Mouse (Mus musculus) ES-E14 (cell line): Measurements from ENCODE around the gene Slc29a3. TPM values are rescaled to one million over a fixed set of nuclear protein-coding genes. Genes with fewer than 3 reads are reported as not detected.

Experiments
- DNase-seq: peaks from one replicate; pipeline ENCODE4 v3.0.0-alpha.2; 2013; ENCODE audit warnings: low read depth, low spot score
- H3K27ac ChIP-seq: 2 replicates; pipeline ENCODE4 v1.5.1; 2012; ENCODE audit warnings: low read depth, mild to moderate bottlenecking, low read length, moderate library complexity, mixed read lengths; ENCODE audit not compliant: poor library complexity, insufficient read depth, severe bottlenecking
- H3K36me3 ChIP-seq: 2 replicates; pipeline ENCODE4 v1.6.1; 2012; ENCODE audit warnings: mild to moderate bottlenecking, low read length, moderate library complexity, mixed read lengths; ENCODE audit not compliant: control insufficient read depth, poor library complexity, insufficient read depth, severe bottlenecking
- H3K4me1 ChIP-seq, 2 experiments: fragments of 150-350 bp in 1 of 2; sonication (generic) in 1 of 2; 2 replicates each; pipeline ENCODE4 v1.6.1; 2012; ENCODE audit warnings: low read length in 2 of 2, mild to moderate bottlenecking in 1 of 2, mixed read lengths in 1 of 2; ENCODE audit not compliant: control insufficient read depth in 2 of 2, insufficient read depth in 2 of 2, poor library complexity in 1 of 2
- H3K4me3 ChIP-seq, 2 experiments: fragments of 150-350 bp in 1 of 2; sonication (generic) in 1 of 2; 2 replicates each; pipeline ENCODE4 v1.5.1; 2012; ENCODE audit warnings: low read length in 2 of 2, low read depth in 1 of 2, mild to moderate bottlenecking in 1 of 2, mixed read lengths in 1 of 2; ENCODE audit not compliant: insufficient read depth in 1 of 2, poor library complexity in 1 of 2, severe bottlenecking in 1 of 2
- H3K9ac ChIP-seq: 2 replicates; pipeline ENCODE4 v1.6.1; 2012; ENCODE audit warnings: low read depth, mild to moderate bottlenecking, low read length, mixed read lengths; ENCODE audit not compliant: poor library complexity, insufficient read depth, severe bottlenecking
- H3K9me3 ChIP-seq: fragments of 150-350 bp; sonication (generic); 2 replicates; pipeline ENCODE4 v1.6.1; 2012; ENCODE audit warnings: low read depth, mild to moderate bottlenecking, low read length; ENCODE audit not compliant: control insufficient read depth, insufficient read depth
- CHD2 ChIP-seq: IDR thresholded peaks from 2 replicates; pipeline ENCODE4 v1.6.1; 2014; ENCODE audit warnings: mild to moderate bottlenecking, low read depth, low read length, inconsistent platforms
- HCFC1 ChIP-seq: IDR thresholded peaks from 2 replicates; pipeline ENCODE4 v1.6.1; 2012; ENCODE audit warnings: low read length, inconsistent platforms, borderline replicate concordance; ENCODE audit not compliant: insufficient read depth
- MAFK ChIP-seq: IDR thresholded peaks from 2 replicates; pipeline ENCODE4 v1.6.1; 2014; ENCODE audit warnings: mild to moderate bottlenecking, low read depth, low read length, inconsistent platforms; ENCODE audit not compliant: insufficient read depth
- ZC3H11A ChIP-seq: IDR thresholded peaks from 2 replicates; pipeline ENCODE4 v1.6.1; 2012; ENCODE audit warnings: low read depth, mild to moderate bottlenecking, inconsistent platforms, low read length, borderline replicate concordance
- ZNF384 ChIP-seq: IDR thresholded peaks from 2 replicates; pipeline ENCODE4 v1.6.1; 2012; ENCODE audit warnings: low read depth, low read length, inconsistent platforms
- in situ Hi-C, 2 experiments: fragments of 600-800 bp; cut with MboI; formaldehyde crosslinking; loops; one replicate each; pipeline ENCODE4 v1.15.1; 2025; ENCODE audit warnings: low sequenced_read_pairs in 2 of 2, inconsistent platforms in 1 of 2; ENCODE audit not compliant: unreplicated experiment in 2 of 2
- total RNA-seq: library from RNA; depleted of rRNA; stranded (reverse); fragments of 300-350 nt; gene quantifications from 2 replicates; pipeline ENCODE4 v1.2.3, GENCODE M21; 2012

Slc29a3 gene
- total RNA-seq, 1 experiment, result 11.9 TPM

- DNase-seq, result no peak
- H3K9ac ChIP-seq, result no peak overlapping the region
- H3K4me3 ChIP-seq, result no peak overlapping the region
- H3K9me3 ChIP-seq, result no peaks in the 10 kb centered on the region
- H3K27ac ChIP-seq, result no peak overlapping the region
- TF ChIP-seq CHD2 (no peak), ZNF384 (no peak), MAFK (no peak), ZC3H11A (no peak), HCFC1 (no peak)
- peaks cover 5 to 12% of the 10 kb centered on the region in 2 experiments; a peak in 3 of 4 replicates for H3K4me1 ChIP-seq
- H3K36me3 ChIP-seq, result no peaks in the 10 kb centered on the region; the same call in 1 of the 2 replicates
- in situ Hi-C loops, result no loop called here
These were observed 12.8 kb downstream of the Slc29a3 start for GRCm38 (mm10) chr10:60739619-60740363.

- Histone ChIP-seq H3K27ac (no peak overlapping the region), H3K36me3 (no peaks in the 10 kb centered on the region; the same call in 1 of the 2 replicates), H3K4me3 (no peak overlapping the region), H3K9me3 (no peaks in the 10 kb centered on the region), H3K9ac (no peak overlapping the region), H3K4me1 (peaks cover 5 to 15% of the 10 kb centered on the region in 2 experiments; a peak in 3 of 4 replicates)
- TF ChIP-seq ZNF384, result peak; percentile 76; the same call in 1 of the 2 replicates
- TF ChIP-seq ZC3H11A, result no peak
- in situ Hi-C loops, result no loop called here
- DNase-seq, result no peak
These were observed 14.5 kb downstream of the Slc29a3 start for GRCm38 (mm10) chr10:60737886-60738640.

GRCm38 (mm10) chr10:60737169-60737728 is 15.3 kb downstream of the Slc29a3 start:
- Histone ChIP-seq H3K27ac (no peak overlapping the region), H3K9me3 (no peaks in the 10 kb centered on the region), H3K36me3 (no peaks in the 10 kb centered on the region; the same call in 1 of the 2 replicates), H3K4me1 (peaks cover 3 to 17% of the 10 kb centered on the region in 2 experiments; a peak in 3 of 4 replicates), H3K9ac (no peak overlapping the region), H3K4me3 (no peak overlapping the region)
- no peak for TF ChIP-seq MAFK
- no peak for TF ChIP-seq ZC3H11A
- TF ChIP-seq CHD2, result no peak
- no peak for TF ChIP-seq HCFC1
- no peak for TF ChIP-seq ZNF384
- in situ Hi-C loops, result no loop called here
- no peak for DNase-seq

GRCm38 (mm10) chr10:60735737-60736136 is 16.9 kb downstream of the Slc29a3 start:
- in situ Hi-C loops, result no loop called here
- no peak overlapping the region for H3K27ac ChIP-seq
- peaks cover 2 to 12% of the 10 kb centered on the region in 2 experiments; a peak in 2 of 4 replicates for H3K4me1 ChIP-seq
- H3K4me3 ChIP-seq, result no peak overlapping the region
- no peaks in the 10 kb centered on the region for H3K9me3 ChIP-seq
- H3K9ac ChIP-seq, result no peak overlapping the region
- TF ChIP-seq HCFC1 (no peak), CHD2 (no peak), ZNF384 (no peak), MAFK (no peak), ZC3H11A (no peak)
- H3K36me3 ChIP-seq, result no peaks in the 10 kb centered on the region
- no peak for DNase-seq
